Mouse (Mus musculus): ENCODE results near the gene Ints7.

DNA sequence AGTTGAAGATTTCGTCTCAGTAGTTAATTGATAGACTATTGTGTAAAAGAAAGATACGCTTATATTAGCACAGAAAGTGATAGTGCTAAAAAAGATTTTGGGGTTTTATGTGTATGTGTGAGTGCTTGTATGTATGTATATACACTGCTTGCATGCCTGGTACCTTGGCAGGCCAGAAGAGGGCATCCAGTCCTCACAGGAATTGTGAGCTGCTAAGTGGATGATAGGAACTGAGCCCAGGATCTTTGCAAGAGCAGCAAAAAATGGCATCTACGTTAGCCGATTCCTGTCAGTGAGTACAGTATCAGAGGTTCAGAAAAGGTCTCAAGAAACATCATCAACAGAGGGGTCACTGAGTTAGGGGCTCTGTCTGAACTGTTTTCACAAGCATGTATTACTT lies 9.0 kb downstream of the Ints7 start:
- TF ChIP-seq CTCF (conservative IDR thresholded peaks at IDR 0.05; ENCODE audit: low read length) (no peak), NANOG (IDR thresholded peaks at IDR 0.05; ENCODE audit: borderline replicate concordance, low read length) (no peak)

All from E14TG2a.4 (cell line).